Mouse (Mus musculus) forebrain, embryonic 12.5 days (tissue): ENCODE data around the gene Acyp2. TPM values are rescaled to one million over a fixed set of nuclear protein-coding genes. Genes with fewer than 3 reads are reported as not detected.

Experiments
- ATAC-seq: fragments of 200-750 bp; cut with Nextera tagmentation; 2 replicates; pipeline ENCODE4 v1.8.0; 2017; ENCODE audit warnings: moderate TSS enrichment; ENCODE audit not compliant: low FRiP score
- H3K27ac ChIP-seq: fragments of 300-500 bp; sonication (generic); 2 replicates; pipeline ENCODE4 v1.5.1; 2016; ENCODE audit warnings: mild to moderate bottlenecking
- H3K27me3 ChIP-seq: fragments of 300-500 bp; sonication (generic); 2 replicates; pipeline ENCODE4 v1.6.1; 2016; ENCODE audit warnings: mild to moderate bottlenecking
- H3K36me3 ChIP-seq: fragments of 300-500 bp; sonication (generic); replicated peaks from 2 replicates; pipeline ENCODE4 v1.6.1; 2016; ENCODE audit warnings: mild to moderate bottlenecking
- H3K4me1 ChIP-seq: fragments of 300-500 bp; sonication (generic); 2 replicates; pipeline ENCODE4 v1.6.1; 2016
- H3K4me2 ChIP-seq: fragments of 300-500 bp; sonication (generic); 2 replicates; pipeline ENCODE4 v1.6.1; 2016; ENCODE audit warnings: mild to moderate bottlenecking, moderate library complexity
- H3K4me3 ChIP-seq: fragments of 300-500 bp; sonication (generic); replicated peaks from 2 replicates; pipeline ENCODE4 v1.5.1; 2016; ENCODE audit warnings: mild to moderate bottlenecking
- H3K9ac ChIP-seq: fragments of 300-500 bp; sonication (generic); 2 replicates; pipeline ENCODE4 v1.6.1; 2016; ENCODE audit warnings: mild to moderate bottlenecking
- H3K9me3 ChIP-seq: fragments of 300-500 bp; sonication (generic); 2 replicates; pipeline ENCODE4 v1.6.1; 2016
- WGBS: fragments of 180-500 bp; shearing (Covaris S2); methylation state at CpG from one replicate; pipeline ENCODE4 v1.1.7; 2016; 5-methylcytosine and 5-hydroxymethylcytosine counted together
- polyA plus RNA-seq: library from polyadenylated mRNA; unstranded; fragments of >200 nt; fragmentation: Nextera tagmentation; extraction: Ambion mirVana; gene quantifications from 2 replicates; pipeline ENCODE4 v1.2.1, GENCODE M21; 2016

The Acyp2 gene
- 6.2 and 9.4 TPM in 2 replicates for polyA plus RNA-seq

DNA sequence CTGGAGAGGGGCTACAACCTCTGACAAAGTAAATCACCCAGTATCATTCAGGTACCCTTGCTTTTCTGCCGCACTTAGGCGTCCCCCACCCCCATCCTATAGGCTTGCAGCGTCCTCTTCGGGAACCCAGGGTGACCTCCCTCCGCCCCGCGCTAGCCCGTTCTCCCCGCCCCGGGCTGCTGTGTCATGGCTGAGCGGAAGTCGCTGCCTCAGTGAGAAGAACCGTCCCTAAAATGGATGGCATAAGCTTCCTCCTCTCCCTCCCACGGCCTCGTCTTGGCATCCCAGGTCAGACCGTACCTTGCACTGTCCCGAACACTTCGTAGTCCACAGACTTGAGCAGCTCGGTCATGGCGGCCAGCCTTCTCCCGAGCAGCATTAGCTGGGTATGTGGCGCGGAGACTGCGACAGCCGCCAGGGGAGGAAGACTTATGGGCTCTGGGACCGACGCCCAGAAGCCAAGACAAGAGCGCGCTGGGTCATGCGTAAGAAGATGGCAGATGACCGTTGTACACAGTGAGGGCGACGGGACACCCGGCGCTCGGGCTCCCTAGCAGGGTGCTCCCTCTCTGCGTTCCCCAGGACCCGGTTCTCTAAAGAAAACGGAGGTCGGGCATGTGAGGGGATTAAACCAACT is at the start of gene Acyp2:
Acyp2 (minus strand) TSS at position 587 of the 637 bp plus-strand sequence.
- peak within 1 kb of the TSS; percentile 64 for H3K4me2 ChIP-seq
- peak within 1 kb of the TSS; percentile 64 for H3K4me3 ChIP-seq
- H3K36me3 ChIP-seq, result no peaks in the 10 kb centered on the region
- no peaks in the 10 kb centered on the region for H3K4me1 ChIP-seq
- H3K27me3 ChIP-seq, result no peaks in the 10 kb centered on the region
- peak within 1 kb of the TSS; percentile 74 for H3K27ac ChIP-seq
- ATAC-seq, result peak; percentile 96
- under 1% methylated on average over 40 of the region's 40 CpGs for WGBS
- H3K9me3 ChIP-seq, result no peaks in the 10 kb centered on the region
- H3K9ac ChIP-seq, result peak within 1 kb of the TSS; percentile 71

DNA sequence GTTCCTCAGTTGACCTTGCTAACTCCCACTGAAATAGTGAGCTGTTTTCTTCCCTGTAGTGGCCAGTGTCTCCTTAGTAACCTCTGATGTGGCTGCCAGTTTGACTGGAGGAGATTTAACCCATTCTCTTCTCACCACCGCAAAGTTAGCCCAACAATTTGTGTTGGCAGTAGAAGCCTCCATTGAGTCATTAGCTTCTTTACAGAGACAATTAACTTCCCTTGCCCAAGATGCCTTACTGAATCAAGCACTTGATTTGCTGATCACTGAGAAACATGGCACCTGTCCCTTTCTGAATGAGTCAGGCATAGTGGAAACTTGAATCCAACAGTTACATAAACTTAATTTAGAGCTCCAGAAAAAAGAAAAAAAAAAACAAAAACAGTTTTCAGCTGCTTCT is 40.0 kb upstream of the Acyp2 start:
- Histone ChIP-seq H3K9me3 (no peaks in the 10 kb centered on the region), H3K4me2 (no peak overlapping the region), H3K9ac (no peak overlapping the region), H3K36me3 (no peaks in the 10 kb centered on the region), H3K4me3 (no peak overlapping the region), H3K4me1 (no peaks in the 10 kb centered on the region), H3K27me3 (no peaks in the 10 kb centered on the region), H3K27ac (no peak overlapping the region)
- 74% methylated on average over 1 of the region's 1 CpGs for WGBS
- no peak for ATAC-seq

DNA sequence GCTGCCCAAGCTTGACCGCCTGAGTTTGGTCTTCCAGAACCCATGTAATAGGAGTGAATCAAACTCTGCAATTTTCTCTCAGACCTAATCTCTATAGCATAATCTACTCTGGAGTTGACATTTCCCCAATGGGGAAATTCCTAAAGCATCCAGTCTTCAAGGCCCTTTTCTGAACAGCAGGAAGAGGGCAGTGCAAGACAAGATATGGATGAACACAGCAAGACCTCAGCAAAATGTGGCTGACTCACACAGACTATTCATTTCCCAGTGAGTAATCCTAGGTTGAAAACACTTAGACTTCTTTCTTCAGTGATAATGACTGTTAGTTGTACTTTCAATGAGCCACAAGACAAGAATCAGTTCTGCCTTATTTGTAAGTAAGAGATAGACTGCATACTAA is 26.7 kb upstream of the Acyp2 start:
- no peaks in the 10 kb centered on the region for H3K9me3 ChIP-seq
- no peak for ATAC-seq
- no peak overlapping the region for H3K4me3 ChIP-seq
- H3K27ac ChIP-seq, result no peak overlapping the region
- no peak overlapping the region for H3K9ac ChIP-seq
- H3K36me3 ChIP-seq, result no peaks in the 10 kb centered on the region
- 75% methylated on average over 1 of the region's 1 CpGs for WGBS
- no peaks in the 10 kb centered on the region for H3K4me1 ChIP-seq
- no peak overlapping the region for H3K4me2 ChIP-seq
- no peaks in the 10 kb centered on the region for H3K27me3 ChIP-seq

DNA sequence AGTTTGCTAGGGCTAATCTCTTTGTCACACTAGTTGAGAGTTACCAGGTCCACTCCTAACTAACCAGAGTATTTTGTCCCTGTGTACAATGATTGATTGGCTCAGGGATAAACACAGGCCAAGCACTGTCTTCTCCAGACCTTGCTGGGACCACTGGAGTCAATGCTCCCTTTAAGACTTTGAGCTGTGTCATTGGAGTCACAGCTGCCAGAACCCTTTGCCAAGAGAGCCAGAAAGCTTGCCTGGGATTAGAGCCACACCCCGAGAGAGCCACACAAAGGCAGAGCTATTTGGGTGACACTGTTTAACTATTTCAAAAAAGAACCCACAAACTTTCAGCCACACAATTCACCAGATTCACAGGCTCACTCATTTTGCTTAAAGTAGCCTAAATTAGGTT is 23.3 kb upstream of the Acyp2 start:
- 38% methylated on average over 1 of the region's 1 CpGs for WGBS
- Histone ChIP-seq H3K4me1 (no peaks in the 10 kb centered on the region), H3K4me3 (no peak overlapping the region), H3K4me2 (no peak overlapping the region), H3K9ac (no peak overlapping the region), H3K27ac (no peak overlapping the region), H3K36me3 (no peaks in the 10 kb centered on the region), H3K9me3 (no peaks in the 10 kb centered on the region), H3K27me3 (no peaks in the 10 kb centered on the region)
- ATAC-seq, result no peak

DNA sequence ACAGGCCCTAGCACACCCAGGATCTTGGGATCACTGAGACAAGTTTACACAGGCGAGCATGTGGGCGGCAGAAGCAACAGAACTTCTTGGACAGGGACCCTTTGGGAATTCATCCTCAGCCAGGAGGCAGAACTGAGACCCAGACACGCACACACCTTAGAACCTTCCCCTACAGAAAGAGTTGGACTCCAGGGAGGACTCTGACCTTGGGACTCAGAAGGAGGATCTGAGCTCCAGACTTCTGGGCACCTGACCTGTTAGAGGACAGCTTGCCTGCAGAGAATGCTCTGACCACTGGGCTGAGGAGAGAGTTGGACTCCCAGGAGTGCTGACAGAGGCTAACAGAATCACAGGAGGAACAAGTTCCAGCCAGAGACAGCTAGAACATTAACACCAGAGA is 13.6 kb upstream of the Acyp2 start:
- no peak overlapping the region for H3K9ac ChIP-seq
- no peak overlapping the region for H3K4me3 ChIP-seq
- H3K27ac ChIP-seq, result no peak overlapping the region
- 97% methylated on average over 3 of the region's 3 CpGs for WGBS
- ATAC-seq, result no peak
- no peaks in the 10 kb centered on the region for H3K36me3 ChIP-seq
- no peak overlapping the region for H3K4me2 ChIP-seq
- no peaks in the 10 kb centered on the region for H3K4me1 ChIP-seq
- H3K27me3 ChIP-seq, result no peaks in the 10 kb centered on the region
- H3K9me3 ChIP-seq, result no peaks in the 10 kb centered on the region

DNA sequence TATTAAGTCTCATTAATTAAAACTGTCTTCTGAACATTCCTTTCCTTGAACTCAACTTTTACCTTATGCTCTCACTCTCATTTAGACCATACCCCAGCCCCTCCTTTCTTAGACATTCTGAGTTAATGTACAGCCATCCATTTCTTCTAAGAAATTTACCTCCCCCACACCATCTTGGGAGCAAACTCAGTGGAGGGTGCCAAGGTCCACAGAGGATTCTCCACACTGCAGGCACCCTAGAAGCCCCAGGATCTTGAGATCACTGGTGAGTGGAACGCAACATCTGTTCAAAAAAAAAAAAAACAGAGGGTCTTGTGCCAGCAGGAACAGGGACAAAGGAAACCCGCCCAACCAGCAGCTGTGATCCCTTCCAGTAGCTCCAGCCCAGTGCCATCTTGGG is 13.2 kb upstream of the Acyp2 start:
- Histone ChIP-seq H3K9me3 (no peaks in the 10 kb centered on the region), H3K27me3 (no peaks in the 10 kb centered on the region), H3K36me3 (no peaks in the 10 kb centered on the region), H3K4me3 (no peak overlapping the region), H3K9ac (no peak overlapping the region), H3K27ac (no peak overlapping the region), H3K4me2 (no peak overlapping the region), H3K4me1 (no peaks in the 10 kb centered on the region)
- ATAC-seq, result no peak
- WGBS, result 82% methylated on average over 2 of the region's 2 CpGs

DNA sequence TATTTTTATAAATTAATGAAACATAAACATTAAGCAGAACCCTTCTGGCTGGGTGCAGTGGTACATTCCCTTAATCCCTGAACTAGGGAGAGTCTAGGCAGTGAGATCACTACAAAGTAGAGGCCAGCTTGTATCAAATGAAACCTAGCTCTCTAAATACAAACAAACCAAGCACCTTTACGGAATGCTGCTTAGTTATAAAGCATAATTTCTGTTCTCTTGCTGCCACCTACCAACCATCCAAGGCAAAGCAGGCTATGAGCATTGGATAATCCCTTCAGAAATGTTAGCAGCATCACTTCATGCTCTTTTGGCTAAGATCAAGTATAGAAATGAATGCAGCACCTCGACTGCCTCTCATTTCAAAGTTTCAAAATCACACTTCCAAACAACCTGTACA is 7.7 kb upstream of the Acyp2 start:
- H3K4me1 ChIP-seq, result no peaks in the 10 kb centered on the region
- H3K4me3 ChIP-seq, result no peak overlapping the region
- no peak overlapping the region for H3K4me2 ChIP-seq
- H3K9ac ChIP-seq, result no peak overlapping the region
- WGBS, result 39% methylated on average over 2 of the region's 2 CpGs
- no peaks in the 10 kb centered on the region for H3K27me3 ChIP-seq
- H3K36me3 ChIP-seq, result no peaks in the 10 kb centered on the region
- no peaks in the 10 kb centered on the region for H3K9me3 ChIP-seq
- ATAC-seq, result peak; percentile 65; the same call in 1 of the 2 replicates
- H3K27ac ChIP-seq, result no peak overlapping the region

DNA sequence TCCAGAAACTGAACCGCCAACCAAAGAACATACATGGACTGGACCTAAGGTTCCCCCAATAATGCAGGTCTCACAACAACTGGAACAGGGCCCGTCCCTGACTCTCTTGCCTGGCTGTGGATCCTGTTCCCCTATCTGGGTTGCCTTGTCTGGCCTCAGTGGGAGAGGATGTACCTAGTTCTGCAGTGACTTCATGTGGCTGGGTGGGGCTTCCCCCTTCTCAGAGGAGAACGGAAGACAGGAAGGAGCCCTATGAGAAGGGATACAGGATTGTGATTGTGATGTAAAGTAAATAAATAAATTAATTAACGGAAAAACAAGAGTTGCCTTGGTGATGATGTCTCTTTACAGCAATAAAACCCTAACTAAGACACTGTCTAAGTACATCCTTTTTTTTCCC is 6.7 kb upstream of the Acyp2 start:
- Histone ChIP-seq H3K9me3 (no peaks in the 10 kb centered on the region), H3K27ac (no peak overlapping the region), H3K4me3 (no peak overlapping the region), H3K9ac (no peak overlapping the region), H3K36me3 (no peaks in the 10 kb centered on the region), H3K4me2 (no peak overlapping the region), H3K27me3 (no peaks in the 10 kb centered on the region), H3K4me1 (no peaks in the 10 kb centered on the region)
- WGBS, result 91% methylated on average over 4 of the region's 4 CpGs
- ATAC-seq, result no peak

DNA sequence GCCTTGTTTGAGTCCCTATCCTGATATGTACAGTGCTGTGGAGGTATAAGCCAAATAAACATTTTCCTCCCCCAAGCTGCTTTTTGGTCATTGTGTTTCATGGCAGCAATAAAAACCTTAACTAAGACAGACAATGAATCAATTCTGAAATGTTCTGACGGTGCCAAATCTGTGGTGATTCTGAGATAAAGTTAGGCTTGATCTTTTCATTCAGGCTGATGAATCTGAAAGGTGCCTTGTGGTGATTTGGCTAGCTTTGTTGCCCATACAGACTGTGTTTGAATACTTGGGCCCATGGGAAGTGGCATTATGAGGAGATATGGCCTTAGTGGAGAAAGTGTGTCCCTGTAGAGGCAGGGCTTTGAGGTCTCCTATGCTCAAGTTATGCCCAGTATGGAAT is 1.0 kb upstream of the Acyp2 start:
- WGBS, result 83% methylated on average over 1 of the region's 1 CpGs
- no peak overlapping the region for H3K27ac ChIP-seq

DNA sequence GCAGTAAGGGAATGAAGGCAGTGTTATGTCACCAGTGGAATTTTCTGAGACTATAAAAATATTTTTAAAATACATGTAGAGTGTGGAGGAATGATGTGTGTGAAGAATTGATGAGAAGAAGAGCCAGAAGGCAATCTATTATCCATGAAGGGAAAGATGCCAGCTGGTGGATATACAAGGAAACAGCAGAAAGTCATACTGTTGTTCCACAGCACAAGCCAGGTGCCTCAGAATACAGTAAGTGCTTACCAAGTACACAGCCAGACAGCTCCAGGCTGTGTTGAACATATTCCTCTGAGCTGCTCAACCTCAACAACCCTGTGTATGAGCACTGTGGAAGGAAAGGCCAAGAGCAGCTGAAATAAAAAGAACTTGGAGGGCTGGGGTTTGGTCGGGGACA is 13.7 kb downstream of the Acyp2 start:
- Histone ChIP-seq H3K4me2 (no peak overlapping the region), H3K4me1 (no peaks in the 10 kb centered on the region), H3K27me3 (no peaks in the 10 kb centered on the region), H3K9me3 (no peaks in the 10 kb centered on the region), H3K27ac (no peak overlapping the region), H3K9ac (no peak overlapping the region), H3K4me3 (no peak overlapping the region), H3K36me3 (no peaks in the 10 kb centered on the region)
- ATAC-seq, result no peak
- 83% methylated on average over 1 of the region's 1 CpGs for WGBS

More for the DNA sequence above, 1.0 kb upstream of the Acyp2 start:
- no peak for ATAC-seq
- Histone ChIP-seq H3K27me3 (no peaks in the 10 kb centered on the region), H3K9ac (no peak overlapping the region), H3K4me1 (no peaks in the 10 kb centered on the region), H3K4me3 (no peak overlapping the region), H3K9me3 (no peaks in the 10 kb centered on the region), H3K36me3 (no peaks in the 10 kb centered on the region), H3K4me2 (no peak overlapping the region)

DNA sequence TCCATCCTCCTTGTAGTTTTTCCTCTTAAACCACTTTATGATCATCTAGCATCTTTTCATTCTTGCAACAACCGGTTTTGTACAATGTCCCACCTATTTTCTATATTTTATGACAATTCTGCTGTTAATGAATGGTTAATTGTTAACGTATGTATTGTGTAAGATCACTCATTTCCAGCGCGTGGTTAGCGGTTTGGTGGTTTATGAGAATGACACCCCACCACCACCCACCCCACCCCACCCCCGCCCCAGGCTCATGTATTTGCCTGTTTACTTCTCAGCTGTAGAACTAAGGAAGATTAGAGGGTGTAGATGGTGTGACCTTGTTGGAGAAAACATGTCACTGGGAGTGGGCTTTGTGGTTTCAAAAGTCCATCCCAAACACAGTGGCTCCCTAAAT is 18.9 kb downstream of the Acyp2 start:
- Histone ChIP-seq H3K9ac (no peak overlapping the region), H3K4me3 (no peak overlapping the region), H3K27ac (no peak overlapping the region), H3K4me1 (no peaks in the 10 kb centered on the region), H3K27me3 (no peaks in the 10 kb centered on the region), H3K4me2 (no peak overlapping the region), H3K36me3 (no peaks in the 10 kb centered on the region), H3K9me3 (no peaks in the 10 kb centered on the region)
- 83% methylated on average over 6 of the region's 6 CpGs for WGBS
- no peak for ATAC-seq

DNA sequence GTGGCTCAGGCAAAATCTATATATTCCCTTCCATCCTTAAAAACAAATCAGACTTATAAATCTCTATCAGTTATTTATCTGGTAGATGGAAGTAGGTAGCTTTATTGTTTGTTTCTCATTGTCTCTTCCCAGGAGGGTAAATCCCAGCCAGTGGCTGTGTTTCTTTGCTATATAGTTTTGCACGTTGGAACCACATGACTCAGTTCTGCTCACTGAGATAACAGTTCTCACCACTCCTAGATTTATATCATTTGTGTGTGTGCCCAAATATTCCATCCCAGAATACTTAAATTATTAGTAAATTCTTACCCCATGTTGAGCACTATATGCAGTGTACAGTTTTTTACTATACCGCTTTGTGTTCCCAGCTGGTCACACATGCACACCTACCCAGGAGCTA is 26.2 kb downstream of the Acyp2 start:
- H3K4me2 ChIP-seq, result no peak overlapping the region
- no peak for ATAC-seq
- no peak overlapping the region for H3K4me3 ChIP-seq
- WGBS, result 94% methylated on average over 2 of the region's 2 CpGs
- H3K27me3 ChIP-seq, result no peaks in the 10 kb centered on the region
- H3K4me1 ChIP-seq, result no peaks in the 10 kb centered on the region
- H3K9ac ChIP-seq, result no peak overlapping the region
- no peak overlapping the region for H3K27ac ChIP-seq
- no peaks in the 10 kb centered on the region for H3K36me3 ChIP-seq
- H3K9me3 ChIP-seq, result no peaks in the 10 kb centered on the region
